Mouse (Mus musculus): ENCODE measurements around the gene Nkrf.
"Not testable (repeated sequence)": the region's sequence is repeated elsewhere in the genome, so short reads cannot be mapped to it uniquely, and the experiment has no call there.

Gene Nkrf

GRCm38 (mm10) chrX:36902321-36903114 lies at the start of gene Nkrf:
Nkrf (minus strand) TSS chrX:36902899.
- in situ Hi-C loops (cut with MboI) = loop anchor here (10.0 kb wide), 1 partner anchor 68 kb away; no protein-coding TSS in a partner anchor

DNA sequence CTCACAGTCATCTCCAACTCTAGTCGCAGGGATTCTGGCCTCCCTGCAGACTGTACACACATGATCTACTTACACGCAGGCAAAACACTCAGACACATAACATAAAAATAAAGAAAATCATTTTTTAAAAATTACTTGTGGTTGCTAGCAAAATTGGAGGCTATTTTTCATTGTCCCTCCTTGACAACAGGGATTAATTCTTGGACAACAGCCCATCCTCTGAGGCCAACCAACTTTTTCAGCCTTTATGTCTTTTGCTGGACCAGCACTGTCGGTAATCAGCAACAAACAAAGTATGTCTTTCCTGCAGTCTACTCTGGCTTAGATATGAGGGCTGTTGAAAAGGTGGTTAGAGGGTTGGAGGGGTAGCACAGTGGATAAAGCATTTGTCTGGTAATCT lies 38.4 kb upstream of the Nkrf start:
- in situ Hi-C loops (cut with MboI) = no loop called here

DNA sequence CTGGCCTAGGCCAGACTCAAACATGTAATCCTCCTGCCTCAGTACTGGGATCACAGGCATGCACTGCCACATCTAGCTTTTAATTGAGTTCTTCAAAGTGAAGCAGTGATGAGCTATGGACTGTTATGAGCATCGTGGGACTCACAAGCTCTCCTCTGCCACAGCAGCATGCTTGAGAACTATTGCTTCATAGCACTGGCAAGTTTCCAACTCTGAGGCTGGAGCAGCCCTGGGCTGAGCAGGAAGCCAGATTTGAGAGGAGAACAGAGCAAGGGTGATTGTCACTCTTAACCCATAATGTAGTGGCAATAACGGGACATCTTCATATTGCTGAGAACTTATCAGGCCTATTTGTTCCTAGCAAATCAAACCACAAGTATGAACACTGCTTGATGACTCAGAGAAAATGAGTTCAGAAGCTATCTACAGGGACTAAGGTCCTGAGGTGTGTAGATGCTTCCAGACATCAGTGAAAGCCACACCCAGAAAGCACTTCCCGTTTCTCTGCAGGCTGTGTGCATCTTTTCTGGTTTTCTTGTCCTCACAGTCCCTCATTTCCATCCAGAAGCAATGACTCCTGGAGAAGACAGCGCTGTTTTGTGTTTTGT lies 37.2 kb upstream of the Nkrf start:
- in situ Hi-C loops (cut with MboI) = no loop called here

- in situ Hi-C loops (cut with MboI) = no loop called here
Observed at GRCm38 (mm10) chrX:36935326-36935966, 32.7 kb upstream of the Nkrf start.

DNA sequence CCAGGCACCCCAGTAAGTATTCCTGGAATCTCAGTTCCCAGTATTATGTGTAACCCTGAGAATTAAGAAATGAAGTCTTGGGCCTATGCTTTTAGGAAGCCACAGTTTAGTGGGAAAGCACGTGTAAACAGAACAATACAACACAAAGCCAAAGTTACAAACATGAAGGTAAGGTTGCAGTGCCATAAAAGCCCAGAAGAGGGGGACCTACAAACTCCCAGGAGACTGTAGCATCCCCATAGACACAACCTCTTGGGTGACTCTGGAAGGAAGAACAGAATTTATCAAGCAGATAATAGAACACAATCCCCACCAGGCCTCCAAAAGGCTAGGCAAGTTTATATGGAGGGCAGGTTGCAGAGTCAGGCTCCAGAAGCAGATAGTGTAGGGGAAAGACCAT lies 27.9 kb upstream of the Nkrf start:
- in situ Hi-C loops (cut with MboI) = no loop called here

- in situ Hi-C loops (cut with MboI) = no loop called here
Observed at GRCm38 (mm10) chrX:36929694-36930093, 27.0 kb upstream of the Nkrf start.

DNA sequence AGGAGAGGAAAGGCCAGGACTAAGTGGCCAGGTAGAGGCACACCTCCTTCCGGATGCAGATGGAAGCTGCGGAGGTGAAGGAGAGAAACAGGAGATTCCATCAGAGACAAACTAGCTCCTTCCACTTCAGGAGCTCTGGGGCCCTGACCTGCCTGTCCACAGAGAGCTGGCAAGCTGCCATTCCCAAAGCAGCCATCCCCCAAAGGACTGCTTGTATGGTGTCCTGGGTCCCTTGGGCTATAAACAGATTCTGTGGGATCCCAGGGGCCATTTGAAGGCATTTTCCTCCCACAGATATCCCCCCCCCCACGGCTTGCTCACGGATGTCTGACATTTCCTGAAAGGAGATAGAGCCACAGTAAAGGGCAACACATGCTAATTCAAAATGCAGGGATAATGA lies 26.1 kb upstream of the Nkrf start:
- in situ Hi-C loops (cut with MboI) = no loop called here

GRCm38 (mm10) chrX:36921346-36921745 lies 18.6 kb upstream of the Nkrf start:
- in situ Hi-C loops (cut with MboI) = no loop called here

GRCm38 (mm10) chrX:36917749-36918148 lies 15.1 kb upstream of the Nkrf start:
- in situ Hi-C loops (cut with MboI) = no loop called here

DNA sequence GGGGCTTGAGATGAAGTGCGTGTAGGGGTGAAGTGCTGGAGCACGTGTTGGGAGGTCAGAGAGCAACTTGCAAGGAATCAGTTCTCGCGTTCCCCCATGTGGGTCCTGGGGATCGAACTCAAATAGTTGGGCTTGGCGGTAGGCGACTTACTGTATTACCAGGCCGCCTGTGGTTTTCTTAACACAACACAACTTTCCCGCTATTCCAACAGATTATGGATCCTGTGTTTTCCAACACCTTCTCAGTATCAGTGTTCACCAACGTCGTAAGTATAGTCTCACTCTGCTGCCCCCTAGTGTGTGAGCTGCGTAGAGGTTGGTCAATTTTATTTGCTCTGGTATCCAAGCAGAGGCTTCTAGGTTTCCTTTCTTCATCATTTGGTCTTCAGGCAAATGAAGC lies 8.6 kb upstream of the Nkrf start:
- in situ Hi-C loops (cut with MboI) = no loop called here

- in situ Hi-C loops (cut with MboI) = loop anchor here (10.0 kb wide), 1 partner anchor 72 kb away; no protein-coding TSS in a partner anchor
Observed at GRCm38 (mm10) chrX:36906539-36906938, 3.8 kb upstream of the Nkrf start.

GRCm38 (mm10) chrX:36903115-36903768 lies 543 bp upstream of the Nkrf start:
- in situ Hi-C loops (cut with MboI) = loop anchor here (10.0 kb wide), 1 partner anchor 68 kb away; no protein-coding TSS in a partner anchor

DNA sequence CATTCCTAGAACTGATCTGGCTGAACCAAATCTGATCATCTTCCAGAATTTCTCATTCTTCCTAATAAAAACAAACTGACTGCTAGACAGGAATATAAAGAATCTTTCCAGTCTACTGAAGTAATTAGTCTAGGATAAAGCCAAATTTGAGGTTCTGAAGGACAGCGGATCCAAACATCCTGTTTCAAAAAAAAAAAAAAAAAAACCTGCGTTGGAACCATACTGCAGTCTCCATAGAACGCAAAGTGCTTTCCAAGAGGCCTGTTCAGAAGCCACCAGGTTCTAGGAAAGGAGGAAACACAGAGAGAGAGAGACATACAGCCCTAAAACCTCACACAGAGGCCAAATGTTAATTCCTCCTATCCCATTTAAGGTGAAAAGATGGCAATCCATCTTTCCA lies 1.0 kb downstream of the Nkrf start:
- in situ Hi-C loops (cut with MboI) = loop anchor here (10.0 kb wide), 1 partner anchor 67 kb away; no protein-coding TSS in a partner anchor

DNA sequence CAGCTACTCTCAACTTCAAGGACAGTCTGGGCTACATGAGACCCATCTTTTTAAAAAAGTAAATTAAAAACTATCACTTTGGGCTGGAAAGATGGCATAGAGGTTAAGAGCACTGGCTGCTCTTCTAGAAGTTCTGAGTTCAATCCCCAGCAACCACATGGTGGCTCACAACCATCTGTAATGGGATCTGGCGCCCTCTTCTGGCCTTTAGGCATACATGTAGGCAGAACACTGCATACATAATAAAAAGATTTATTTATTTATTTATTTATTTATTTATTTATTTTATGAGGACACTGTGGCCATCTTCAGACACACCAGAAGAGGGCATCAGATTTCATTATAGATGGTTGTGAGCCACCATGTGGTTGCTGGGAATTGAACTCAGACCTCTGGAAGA lies 3.8 kb downstream of the Nkrf start:
- in situ Hi-C loops (cut with MboI) = not testable (repeated sequence)

DNA sequence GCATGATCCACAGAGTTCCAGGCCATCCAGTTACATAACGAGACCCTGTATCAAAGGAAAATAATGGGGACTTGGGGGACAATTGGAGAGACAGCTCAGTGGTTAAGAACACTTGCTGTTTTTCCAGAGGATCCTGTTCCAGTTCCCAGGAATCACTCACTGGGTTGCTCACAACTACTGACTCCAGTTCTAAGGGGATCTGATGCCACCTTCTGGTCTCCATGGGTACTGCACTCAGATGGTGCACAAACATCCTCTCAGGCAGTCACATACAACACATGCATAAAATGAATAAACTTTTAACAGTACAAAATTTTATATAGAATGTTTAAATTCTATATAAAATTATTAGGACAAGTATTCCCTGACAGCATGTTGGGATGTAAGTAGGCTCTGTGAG lies 18.0 kb downstream of the Nkrf start:
- in situ Hi-C loops (cut with MboI) = no loop called here

- in situ Hi-C loops (cut with MboI) = no loop called here
Observed at GRCm38 (mm10) chrX:36874704-36875128, 28.0 kb downstream of the Nkrf start.

DNA sequence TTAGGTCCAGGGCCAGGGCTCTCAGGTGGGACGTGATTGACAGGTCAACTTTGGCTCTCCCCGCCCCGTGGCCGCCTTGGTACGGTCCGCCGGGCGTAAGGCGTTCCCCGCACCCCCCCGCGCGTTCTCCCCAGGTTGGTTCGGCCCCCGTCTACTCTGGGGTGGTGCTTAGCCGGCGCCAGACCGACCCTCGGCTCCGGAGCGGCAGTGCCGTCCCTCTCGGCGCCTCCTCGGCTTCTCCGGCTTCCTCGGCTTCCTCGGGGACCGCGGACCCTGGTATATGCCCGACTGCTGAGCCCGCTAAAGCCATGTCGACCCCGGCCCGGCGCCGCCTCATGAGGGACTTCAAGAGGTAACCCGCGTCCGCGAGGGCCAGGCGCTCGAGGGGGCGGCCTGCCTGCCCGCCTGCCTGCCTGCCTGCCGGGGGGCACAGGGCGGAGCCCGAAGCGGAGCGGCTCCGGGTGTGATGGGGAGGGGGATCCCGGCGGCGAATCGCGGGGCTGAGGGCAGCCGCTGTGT lies 28.5 kb downstream of the Nkrf start:
- in situ Hi-C loops (cut with MboI) = no loop called here

DNA sequence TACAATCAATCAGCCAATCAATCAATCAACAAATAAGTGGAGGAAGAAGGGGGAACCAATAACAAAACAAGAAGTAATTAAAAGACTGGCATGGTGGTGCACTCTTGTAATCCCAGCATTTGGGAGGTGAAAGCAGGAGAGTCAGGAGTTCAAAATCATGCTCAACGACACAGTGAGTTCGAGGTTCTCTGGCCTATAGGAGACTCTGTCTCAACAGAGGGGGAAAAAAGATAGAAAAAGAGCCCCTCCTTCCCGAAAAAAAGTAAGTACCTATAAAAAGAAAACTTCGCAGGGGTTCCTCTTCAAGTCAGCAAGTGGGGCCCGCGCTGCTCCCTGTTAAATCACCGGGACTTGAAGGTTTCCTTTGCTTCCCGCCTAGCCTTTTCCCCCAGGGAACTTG lies 28.9 kb downstream of the Nkrf start, which contains the start of the genes Ube2a and C330007P06Rik:
Ube2a (plus strand) TSS at position 136 of the 400 bp plus-strand sequence.
C330007P06Rik (minus strand) TSS at position 347 of the 400 bp plus-strand sequence.
- in situ Hi-C loops (cut with MboI) = no loop called here

GRCm38 (mm10) chrX:36870372-36870771 lies 32.3 kb downstream of the Nkrf start:
- in situ Hi-C loops (cut with MboI) = no loop called here

DNA sequence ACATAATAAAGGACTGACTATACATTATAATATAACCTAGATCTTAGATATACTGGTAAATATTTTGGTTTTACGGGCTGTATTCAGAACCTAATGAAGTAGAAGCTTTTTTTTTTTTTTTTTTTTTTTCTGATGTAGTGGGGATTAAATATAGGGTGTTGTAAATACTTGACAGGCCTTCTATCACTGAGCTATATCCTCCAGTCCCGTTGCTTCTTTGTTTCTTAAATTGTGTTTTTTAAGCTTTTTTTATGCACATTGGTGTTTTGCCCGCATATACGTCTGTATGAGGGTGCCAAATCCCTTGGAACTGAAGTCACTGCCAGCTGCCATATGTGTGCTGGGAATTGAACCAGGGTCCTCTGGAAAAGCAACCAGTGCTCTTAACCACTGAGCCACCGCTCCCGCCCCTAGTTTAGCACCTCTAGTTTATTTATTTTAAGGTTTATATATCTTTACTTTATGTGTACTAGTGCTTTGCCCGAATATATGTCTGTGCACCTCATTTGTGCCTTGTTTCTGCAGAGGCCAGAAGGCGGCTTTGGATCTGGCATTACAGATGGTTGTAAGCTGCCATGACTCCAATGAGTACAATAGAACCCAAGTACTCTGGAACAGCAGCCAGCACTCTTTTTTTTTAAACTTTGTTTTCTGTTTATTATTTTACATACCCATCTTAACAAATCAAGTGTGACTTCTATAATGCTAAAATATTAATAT lies 37.9 kb downstream of the Nkrf start:
- in situ Hi-C loops (cut with MboI) = no loop called here

Measured in mature B cell (primary cell).